Mouse (Mus musculus): ENCODE results near the gene Gdap1l1. TPM values are rescaled to one million over a fixed set of nuclear protein-coding genes. Genes with fewer than 3 reads are reported as not detected.
"Not testable (repeated sequence)": the region's sequence is repeated elsewhere in the genome, so short reads cannot be mapped to it uniquely, and the experiment has no call there.

Gene Gdap1l1
- total RNA-seq (2018; cell fraction: chromatin; rRNA removed) = under 1 TPM in 6 of 26 experiments, not detected in 20; 0.49 to 0.99 (median 0.68) TPM
- 1 to 10 TPM in 5 of 26 experiments, under 1 TPM in 19, not detected in 2; 0.07 to 2.1 (median 0.63) TPM for total RNA-seq (2018; cell fraction: cytosol; rRNA removed)
- 1 to 10 TPM in 1 of 26 experiments, under 1 TPM in 7, not detected in 18; 0.41 to 1.3 (median 0.83) TPM for total RNA-seq (2018; cell fraction: nucleus; rRNA removed)
- polyA plus RNA-seq (2018) = 0.63 to 2.4 TPM (median 1.1 TPM) in 3 replicates

GRCm38 (mm10) chr2:163438246-163438618 lies at the start of gene Gdap1l1:
Gene Gdap1l1, plus strand, starts transcription at chr2:163438476.
- WGBS (ENCODE audit: missing documents) = 4% methylated on average over 17 of the region's 18 CpGs
- H3K4me3 ChIP-seq (ENCODE audit: inconsistent target) = no peak within 1 kb of the TSS
- no peak within 1 kb of the TSS for H3K27ac ChIP-seq
- no peaks in the 10 kb centered on the region for H3K79me2 ChIP-seq (ENCODE audit: inconsistent target)
- no peaks in the 10 kb centered on the region for H3K36me3 ChIP-seq (ENCODE audit: inconsistent target)

- Histone ChIP-seq H3K4me3 (ENCODE audit: inconsistent target) (no peak overlapping the region), H3K79me2 (ENCODE audit: inconsistent target) (no peaks in the 10 kb centered on the region), H3K36me3 (ENCODE audit: inconsistent target) (no peaks in the 10 kb centered on the region), H3K27ac (no peak overlapping the region)
- 76% methylated on average over 6 of the region's 6 CpGs for WGBS (ENCODE audit: missing documents)
Measured at GRCm38 (mm10) chr2:163392436-163392835, 45.8 kb upstream of the Gdap1l1 start.

- Histone ChIP-seq H3K27ac (no peak overlapping the region), H3K36me3 (ENCODE audit: inconsistent target) (no peaks in the 10 kb centered on the region), H3K4me3 (ENCODE audit: inconsistent target) (no peak overlapping the region), H3K79me2 (ENCODE audit: inconsistent target) (no peaks in the 10 kb centered on the region)
- WGBS (ENCODE audit: missing documents) = 95% methylated on average over 9 of the region's 10 CpGs
Measured at GRCm38 (mm10) chr2:163393241-163393640, 45.0 kb upstream of the Gdap1l1 start.

GRCm38 (mm10) chr2:163393976-163394375 lies 44.3 kb upstream of the Gdap1l1 start:
- 71% methylated on average over 6 of the region's 6 CpGs for WGBS (ENCODE audit: missing documents)
- Histone ChIP-seq H3K4me3 (ENCODE audit: inconsistent target) (no peak overlapping the region), H3K27ac (no peak overlapping the region), H3K79me2 (ENCODE audit: inconsistent target) (no peaks in the 10 kb centered on the region), H3K36me3 (ENCODE audit: inconsistent target) (no peaks in the 10 kb centered on the region)

GRCm38 (mm10) chr2:163394977-163395376 lies 43.3 kb upstream of the Gdap1l1 start:
- Histone ChIP-seq H3K79me2 (ENCODE audit: inconsistent target) (no peaks in the 10 kb centered on the region), H3K4me3 (ENCODE audit: inconsistent target) (no peak overlapping the region), H3K36me3 (ENCODE audit: inconsistent target) (no peaks in the 10 kb centered on the region), H3K27ac (no peak overlapping the region)
- WGBS (ENCODE audit: missing documents) = 80% methylated on average over 6 of the region's 6 CpGs

GRCm38 (mm10) chr2:163397071-163397470 lies 41.2 kb upstream of the Gdap1l1 start:
- WGBS (ENCODE audit: missing documents) = 88% methylated on average over 16 of the region's 19 CpGs
- Histone ChIP-seq H3K79me2 (ENCODE audit: inconsistent target) (no peaks in the 10 kb centered on the region), H3K4me3 (ENCODE audit: inconsistent target) (no peak overlapping the region), H3K36me3 (ENCODE audit: inconsistent target) (no peaks in the 10 kb centered on the region), H3K27ac (no peak overlapping the region)

GRCm38 (mm10) chr2:163397905-163398304 lies 40.4 kb upstream of the Gdap1l1 start, which contains the start of gene Jph2:
Gene Jph2, minus strand, starts transcription at chr2:163397993.
- H3K36me3 ChIP-seq (ENCODE audit: inconsistent target) = no peaks in the 10 kb centered on the region

GRCm38 (mm10) chr2:163398770-163399169 lies 39.5 kb upstream of the Gdap1l1 start:
- no peak overlapping the region for H3K27ac ChIP-seq
- 71% methylated on average over 3 of the region's 4 CpGs for WGBS (ENCODE audit: missing documents)
- no peak overlapping the region for H3K4me3 ChIP-seq (ENCODE audit: inconsistent target)
- no peaks in the 10 kb centered on the region for H3K79me2 ChIP-seq (ENCODE audit: inconsistent target)
- no peaks in the 10 kb centered on the region for H3K36me3 ChIP-seq (ENCODE audit: inconsistent target)

More at GRCm38 (mm10) chr2:163397905-163398304, 40.4 kb upstream of the Gdap1l1 start, which contains the start of gene Jph2:
- H3K79me2 ChIP-seq (ENCODE audit: inconsistent target) = no peaks in the 10 kb centered on the region
- 39% methylated on average over 10 of the region's 10 CpGs for WGBS (ENCODE audit: missing documents)
- H3K27ac ChIP-seq = no peak within 1 kb of the TSS
- no peak within 1 kb of the TSS for H3K4me3 ChIP-seq (ENCODE audit: inconsistent target)

- Histone ChIP-seq H3K36me3 (ENCODE audit: inconsistent target) (no peaks in the 10 kb centered on the region), H3K4me3 (ENCODE audit: inconsistent target) (no peak overlapping the region), H3K79me2 (ENCODE audit: inconsistent target) (no peaks in the 10 kb centered on the region), H3K27ac (no peak overlapping the region)
- 76% methylated on average over 8 of the region's 8 CpGs for WGBS (ENCODE audit: missing documents)
Measured at GRCm38 (mm10) chr2:163399222-163399621, 39.1 kb upstream of the Gdap1l1 start.

GRCm38 (mm10) chr2:163401221-163401620 lies 37.1 kb upstream of the Gdap1l1 start:
- Histone ChIP-seq H3K27ac (no peak overlapping the region), H3K36me3 (ENCODE audit: inconsistent target) (no peaks in the 10 kb centered on the region), H3K79me2 (ENCODE audit: inconsistent target) (no peaks in the 10 kb centered on the region), H3K4me3 (ENCODE audit: inconsistent target) (no peak overlapping the region)
- WGBS (ENCODE audit: missing documents) = 2% methylated on average over 8 of the region's 8 CpGs

- H3K79me2 ChIP-seq (ENCODE audit: inconsistent target) = peaks cover 10% of the 10 kb centered on the region; the same call in 1 of the 2 replicates
- H3K27ac ChIP-seq = no peak overlapping the region
- H3K36me3 ChIP-seq (ENCODE audit: inconsistent target) = peaks cover 24% of the 10 kb centered on the region
- 85% methylated on average over 8 of the region's 8 CpGs for WGBS (ENCODE audit: missing documents)
- H3K4me3 ChIP-seq (ENCODE audit: inconsistent target) = no peak overlapping the region
Measured at GRCm38 (mm10) chr2:163404037-163404815, 34.0 kb upstream of the Gdap1l1 start.

- Histone ChIP-seq H3K27ac (no peak overlapping the region), H3K79me2 (ENCODE audit: inconsistent target) (peaks cover 70% of the 10 kb centered on the region), H3K36me3 (ENCODE audit: inconsistent target) (peaks cover 71% of the 10 kb centered on the region), H3K4me3 (ENCODE audit: inconsistent target) (no peak overlapping the region)
- WGBS (ENCODE audit: missing documents) = 96% methylated on average over 3 of the region's 3 CpGs
Measured at GRCm38 (mm10) chr2:163410211-163410610, 28.1 kb upstream of the Gdap1l1 start.

GRCm38 (mm10) chr2:163411344-163411743 lies 26.9 kb upstream of the Gdap1l1 start:
- not testable (repeated sequence) for H3K4me3 ChIP-seq (ENCODE audit: inconsistent target); H3K27ac ChIP-seq
- Histone ChIP-seq H3K79me2 (ENCODE audit: inconsistent target) (peaks cover 81% of the 10 kb centered on the region), H3K36me3 (ENCODE audit: inconsistent target) (peaks cover 71% of the 10 kb centered on the region)
- WGBS (ENCODE audit: missing documents) = 92% methylated on average over 3 of the region's 3 CpGs

GRCm38 (mm10) chr2:163411840-163412239 lies 26.4 kb upstream of the Gdap1l1 start:
- H3K4me3 ChIP-seq (ENCODE audit: inconsistent target) = no peak overlapping the region
- peaks cover 70% of the 10 kb centered on the region for H3K36me3 ChIP-seq (ENCODE audit: inconsistent target)
- H3K27ac ChIP-seq = no peak overlapping the region
- WGBS (ENCODE audit: missing documents) = 80% methylated on average over 4 of the region's 4 CpGs
- H3K79me2 ChIP-seq (ENCODE audit: inconsistent target) = peaks cover 86% of the 10 kb centered on the region

- H3K27ac ChIP-seq = no peak overlapping the region
- WGBS (ENCODE audit: missing documents) = 100% methylated on average over 4 of the region's 4 CpGs
- peaks cover 65% of the 10 kb centered on the region for H3K36me3 ChIP-seq (ENCODE audit: inconsistent target)
- H3K79me2 ChIP-seq (ENCODE audit: inconsistent target) = peaks cover 92% of the 10 kb centered on the region
- H3K4me3 ChIP-seq (ENCODE audit: inconsistent target) = no peak overlapping the region
Measured at GRCm38 (mm10) chr2:163412419-163412818, 25.9 kb upstream of the Gdap1l1 start.

All from macrophage (primary cell).